Mouse (Mus musculus) forelimb bud, embryonic 11.5 days (tissue): ENCODE data around the gene Ehbp1.

Experiments
- DNase-seq: peaks from one replicate; pipeline ENCODE4 v3.0.0-alpha.2; 2012; ENCODE audit warnings: low read depth, low spot score

The Ehbp1 gene

GRCm38 (mm10) chr11:22002062-22002782 lies 339.9 kb downstream of the Ehbp1 start:
- DNase-seq = peak; percentile 29

GRCm38 (mm10) chr11:22001321-22002061 lies 340.6 kb downstream of the Ehbp1 start:
- DNase-seq = peak; percentile 75

GRCm38 (mm10) chr11:22000316-22001076 lies 341.6 kb downstream of the Ehbp1 start:
- DNase-seq = peak; percentile 25

- peak; percentile 20 for DNase-seq
Observed at GRCm38 (mm10) chr11:21999396-22000315, 342.4 kb downstream of the Ehbp1 start.

- DNase-seq = peak; percentile 23
Observed at GRCm38 (mm10) chr11:21998141-21999047, 343.7 kb downstream of the Ehbp1 start.

GRCm38 (mm10) chr11:21997561-21998140 lies 344.4 kb downstream of the Ehbp1 start:
- peak; percentile 28 for DNase-seq

- DNase-seq = peak; percentile 25
Observed at GRCm38 (mm10) chr11:21996661-21997560, 345.2 kb downstream of the Ehbp1 start.

- no peak for DNase-seq
Observed at GRCm38 (mm10) chr11:21996325-21996647, 345.8 kb downstream of the Ehbp1 start.

- peak; percentile 26 for DNase-seq
Observed at GRCm38 (mm10) chr11:21995534-21996324, 346.4 kb downstream of the Ehbp1 start.

- DNase-seq = peak; percentile 18
Observed at GRCm38 (mm10) chr11:21994377-21995370, 347.4 kb downstream of the Ehbp1 start.

GRCm38 (mm10) chr11:21993597-21994376 lies 348.3 kb downstream of the Ehbp1 start:
- peak; percentile 40 for DNase-seq

- DNase-seq = peak; percentile 33
Observed at GRCm38 (mm10) chr11:21992761-21993596, 349.1 kb downstream of the Ehbp1 start.

GRCm38 (mm10) chr11:21988398-21988946 lies 353.6 kb downstream of the Ehbp1 start:
- DNase-seq = no peak

- no peak for DNase-seq
Observed at GRCm38 (mm10) chr11:21985118-21985517, 357.0 kb downstream of the Ehbp1 start.
